Mouse (Mus musculus) heart, postnatal 0 days (tissue): Measurements from ENCODE around the gene Pbp2. TPM values are rescaled to one million over a fixed set of nuclear protein-coding genes. Genes with fewer than 3 reads are reported as not detected.

Source experiments
- ATAC-seq: fragments of 200-750 bp; cut with Nextera tagmentation; 2 replicates; pipeline ENCODE4 v1.8.0; 2017; ENCODE audit warnings: low read depth, moderate number of reproducible peaks, moderate library complexity; ENCODE audit not compliant: insufficient read depth
- DNase-seq: peaks from one replicate; pipeline ENCODE4 v3.0.0-alpha.2; 2016; ENCODE audit warnings: low spot score
- H3K27ac ChIP-seq: fragments of 300-500 bp; sonication (generic); 2 replicates; pipeline ENCODE4 v1.5.1; 2014; ENCODE audit warnings: low read depth, mild to moderate bottlenecking
- H3K27me3 ChIP-seq: fragments of 300-500 bp; sonication (generic); 2 replicates; pipeline ENCODE4 v1.6.1; 2014; ENCODE audit warnings: low read length, mixed read lengths; ENCODE audit not compliant: control insufficient read depth, insufficient read depth
- H3K36me3 ChIP-seq: fragments of 300-500 bp; sonication (generic); replicated peaks from 2 replicates; pipeline ENCODE4 v1.6.1; 2014; ENCODE audit warnings: low read length, mixed read lengths; ENCODE audit not compliant: control insufficient read depth, insufficient read depth
- H3K4me1 ChIP-seq: fragments of 300-500 bp; sonication (generic); 2 replicates; pipeline ENCODE4 v1.6.1; 2014; ENCODE audit warnings: antibody characterized with exemption; ENCODE audit not compliant: control insufficient read depth, insufficient read depth
- H3K4me2 ChIP-seq: fragments of 300-500 bp; sonication (generic); 2 replicates; pipeline ENCODE4 v1.6.1; 2014; ENCODE audit warnings: low read depth, mild to moderate bottlenecking, low read length, moderate library complexity
- H3K4me3 ChIP-seq: fragments of 300-500 bp; sonication (generic); 2 replicates; pipeline ENCODE4 v1.5.1; 2014; ENCODE audit warnings: low read depth, low read length
- H3K9ac ChIP-seq: fragments of 300-500 bp; sonication (generic); replicated peaks from 2 replicates; pipeline ENCODE4 v1.6.1; 2014; ENCODE audit warnings: low read depth, low read length, mixed read lengths
- H3K9me3 ChIP-seq: fragments of 300-500 bp; sonication (generic); replicated peaks from 2 replicates; pipeline ENCODE4 v1.6.1; 2016; ENCODE audit warnings: low read length; ENCODE audit not compliant: control insufficient read depth
- CTCF ChIP-seq: IDR thresholded peaks from 2 replicates; pipeline ENCODE4 v1.5.1; 2016; ENCODE audit warnings: antibody characterized with exemption, control low read depth, low read depth
- EP300 ChIP-seq: IDR thresholded peaks from 2 replicates; pipeline ENCODE4 v1.6.1; 2016; ENCODE audit warnings: antibody characterized with exemption, low read depth
- WGBS: fragments of 180-500 bp; shearing (Covaris S2); extraction: QIAGEN DNeasy Blood & Tissue Kit; methylation state at CpG from one replicate; pipeline ENCODE4 v1.1.7; 2014; 5-methylcytosine and 5-hydroxymethylcytosine counted together
- polyA plus RNA-seq: library from polyadenylated mRNA; unstranded; fragments of >200 nt; fragmentation: Nextera tagmentation; extraction: Ambion mirVana; gene quantifications from 2 replicates; pipeline ENCODE4 v1.2.1, GENCODE M21; 2015
- total RNA-seq: library from RNA; depleted of rRNA; stranded (reverse); fragments of >200 nt; gene quantifications from 2 replicates; pipeline ENCODE4 v1.2.3, GENCODE M21; 2014; ENCODE audit warnings: low replicate concordance

Pbp2 gene
- total and polyA plus RNA-seq, 2 experiments from 2014 or later = not detected

DNA sequence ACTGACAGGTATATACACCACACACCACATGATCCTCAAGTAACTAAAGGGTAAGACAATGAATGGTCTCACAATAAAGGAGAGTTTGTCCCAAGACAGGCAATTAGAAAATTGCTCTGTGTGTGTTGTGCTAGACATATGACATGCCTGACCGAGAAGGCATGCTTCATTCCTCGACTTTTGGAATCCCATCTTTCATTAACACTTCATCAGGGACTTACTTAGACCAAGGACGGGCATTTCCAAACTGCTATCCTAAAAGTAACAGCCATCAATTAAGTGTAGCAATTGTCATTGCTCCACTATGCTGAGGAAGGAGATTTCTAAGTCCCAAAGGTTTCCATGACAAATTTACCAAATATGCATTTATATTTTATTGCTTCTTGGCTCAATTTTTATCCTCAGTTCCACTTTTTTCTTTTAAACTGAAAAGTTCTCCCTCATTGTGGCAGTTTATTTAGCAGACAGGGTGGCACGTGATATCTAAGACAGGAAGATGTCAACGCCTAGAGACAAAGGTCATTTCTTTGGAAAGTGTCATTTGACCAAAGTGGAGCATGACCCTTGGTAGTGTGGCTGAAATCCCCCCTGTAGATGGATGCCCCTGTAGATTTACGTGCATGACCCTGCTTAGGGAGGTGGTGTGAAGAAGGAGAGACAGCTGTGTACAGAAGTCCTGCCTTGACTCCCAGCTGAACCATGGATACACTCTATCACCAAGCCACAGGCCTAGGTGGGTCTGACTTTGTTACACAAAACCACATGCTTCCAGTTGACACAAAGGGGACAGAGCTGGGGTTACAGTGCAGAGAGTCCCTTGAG lies 33.5 kb downstream of the Pbp2 start:
- no peak overlapping the region for H3K4me2 ChIP-seq
- H3K4me1 ChIP-seq = no peaks in the 10 kb centered on the region
- TF ChIP-seq CTCF (no peak), EP300 (no peak)
- no peaks in the 10 kb centered on the region for H3K27me3 ChIP-seq
- H3K4me3 ChIP-seq = no peak overlapping the region
- H3K9me3 ChIP-seq = no peaks in the 10 kb centered on the region
- ATAC-seq (no peak), DNase-seq (no peak)
- WGBS = 54% methylated on average over 6 of the region's 6 CpGs
- H3K27ac ChIP-seq = no peak overlapping the region
- no peak overlapping the region for H3K9ac ChIP-seq
- H3K36me3 ChIP-seq = no peaks in the 10 kb centered on the region

DNA sequence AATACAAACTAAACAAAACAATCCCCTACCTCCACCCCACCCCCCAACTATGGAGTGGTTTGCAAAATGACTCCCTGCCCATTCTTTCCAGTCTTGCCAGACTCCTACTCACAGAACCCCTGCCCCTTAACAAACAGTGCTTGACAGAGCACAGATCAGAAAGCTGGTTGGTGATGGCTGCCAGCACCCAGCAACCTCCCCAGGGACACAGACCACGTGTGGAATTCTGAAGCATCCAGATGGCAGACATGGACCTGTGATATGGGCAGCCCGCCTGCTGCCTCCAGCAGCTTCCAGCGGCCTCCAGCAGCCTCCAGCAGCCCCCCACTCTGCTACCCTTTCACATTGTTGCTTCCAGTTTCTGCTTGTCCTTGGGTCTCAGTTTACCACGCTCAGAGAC lies 35.0 kb downstream of the Pbp2 start:
- H3K4me2 ChIP-seq = no peak overlapping the region
- no peak overlapping the region for H3K27ac ChIP-seq
- H3K9ac ChIP-seq = no peak overlapping the region
- no peak for DNase-seq
- no peak for TF ChIP-seq EP300
- no peak for TF ChIP-seq CTCF
- no peaks in the 10 kb centered on the region for H3K36me3 ChIP-seq
- no peak for ATAC-seq
- H3K9me3 ChIP-seq = no peaks in the 10 kb centered on the region
- WGBS = 49% methylated on average over 4 of the region's 4 CpGs
- H3K4me3 ChIP-seq = no peak overlapping the region
- H3K4me1 ChIP-seq = no peaks in the 10 kb centered on the region
- no peaks in the 10 kb centered on the region for H3K27me3 ChIP-seq

DNA sequence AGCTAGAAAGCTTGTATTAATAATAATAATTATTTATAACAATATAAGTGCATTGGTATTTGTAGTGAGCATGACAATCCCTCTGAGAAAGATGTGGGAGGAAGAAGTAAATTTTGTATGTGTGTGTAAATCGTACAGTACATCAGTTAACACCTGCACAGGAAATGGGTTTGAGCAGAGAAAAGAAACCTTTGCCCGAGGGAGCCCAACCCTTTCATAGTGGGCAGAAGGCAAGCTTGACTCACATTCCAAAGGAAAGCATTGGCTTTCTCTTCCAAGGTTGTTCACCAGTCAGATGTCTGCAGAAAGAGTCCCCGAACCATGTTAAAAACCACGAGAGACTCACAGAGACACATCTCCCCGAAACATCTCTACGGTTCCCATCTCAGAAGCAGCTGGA lies 37.1 kb downstream of the Pbp2 start:
- Histone ChIP-seq H3K27ac (no peak overlapping the region), H3K27me3 (no peaks in the 10 kb centered on the region), H3K4me1 (no peaks in the 10 kb centered on the region), H3K9ac (no peak overlapping the region), H3K36me3 (no peaks in the 10 kb centered on the region), H3K4me3 (no peak overlapping the region), H3K9me3 (no peaks in the 10 kb centered on the region), H3K4me2 (no peak overlapping the region)
- DNase-seq (no peak), ATAC-seq (no peak)
- TF ChIP-seq EP300 (no peak), CTCF (no peak)
- WGBS = 80% methylated on average over 6 of the region's 6 CpGs

DNA sequence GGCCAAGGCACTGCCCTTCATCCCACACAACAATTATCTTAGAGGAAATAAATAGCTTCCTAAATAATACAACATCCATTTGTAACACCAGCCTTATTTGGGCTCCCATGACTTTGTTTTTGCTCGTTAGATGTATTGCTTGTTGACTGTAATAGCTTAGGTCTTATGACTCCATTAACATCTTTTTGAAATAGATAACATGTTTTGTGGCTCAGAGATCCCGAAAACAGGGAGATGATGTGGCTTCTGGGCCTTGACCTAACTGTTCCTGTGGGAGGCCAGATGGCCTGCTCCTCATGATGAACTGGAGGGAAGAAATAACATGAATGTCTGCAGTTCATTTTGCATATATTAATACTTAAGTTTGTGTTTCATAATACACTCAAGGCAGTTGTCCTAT lies 38.4 kb downstream of the Pbp2 start:
- H3K4me2 ChIP-seq = no peak overlapping the region
- no peak overlapping the region for H3K9ac ChIP-seq
- ATAC-seq (no peak), DNase-seq (no peak)
- no peak for TF ChIP-seq EP300
- no peak for TF ChIP-seq CTCF
- no peaks in the 10 kb centered on the region for H3K9me3 ChIP-seq
- no peaks in the 10 kb centered on the region for H3K36me3 ChIP-seq
- no peaks in the 10 kb centered on the region for H3K27me3 ChIP-seq
- no peak overlapping the region for H3K4me3 ChIP-seq
- WGBS = 61% methylated on average over 2 of the region's 2 CpGs
- no peaks in the 10 kb centered on the region for H3K4me1 ChIP-seq
- no peak overlapping the region for H3K27ac ChIP-seq

DNA sequence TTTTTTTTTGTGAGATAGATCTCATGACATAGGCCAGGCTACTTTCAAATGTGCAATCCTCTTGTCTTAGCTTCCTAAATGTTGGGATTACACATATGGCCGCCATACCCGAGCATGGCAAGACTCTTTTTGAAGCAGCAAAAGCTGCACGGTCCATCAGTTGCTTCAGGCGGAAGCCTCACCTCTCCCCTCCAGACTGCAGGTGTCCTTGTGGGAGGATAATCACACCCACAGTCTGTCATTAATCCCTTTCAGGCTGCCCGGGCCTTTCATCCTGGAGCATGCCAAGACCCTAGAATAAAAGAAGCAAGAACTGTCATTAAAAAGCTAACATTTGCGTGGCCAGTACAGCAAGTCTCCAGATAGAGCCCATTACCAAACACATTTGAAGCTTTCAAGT lies 40.6 kb downstream of the Pbp2 start:
- no peak for TF ChIP-seq CTCF
- no peak for TF ChIP-seq EP300
- H3K4me1 ChIP-seq = no peaks in the 10 kb centered on the region
- WGBS = 77% methylated on average over 6 of the region's 6 CpGs
- H3K27ac ChIP-seq = no peak overlapping the region
- H3K4me3 ChIP-seq = no peak overlapping the region
- DNase-seq (no peak), ATAC-seq (no peak)
- H3K4me2 ChIP-seq = no peak overlapping the region
- no peak overlapping the region for H3K9ac ChIP-seq
- no peaks in the 10 kb centered on the region for H3K36me3 ChIP-seq
- H3K9me3 ChIP-seq = no peaks in the 10 kb centered on the region
- no peaks in the 10 kb centered on the region for H3K27me3 ChIP-seq

DNA sequence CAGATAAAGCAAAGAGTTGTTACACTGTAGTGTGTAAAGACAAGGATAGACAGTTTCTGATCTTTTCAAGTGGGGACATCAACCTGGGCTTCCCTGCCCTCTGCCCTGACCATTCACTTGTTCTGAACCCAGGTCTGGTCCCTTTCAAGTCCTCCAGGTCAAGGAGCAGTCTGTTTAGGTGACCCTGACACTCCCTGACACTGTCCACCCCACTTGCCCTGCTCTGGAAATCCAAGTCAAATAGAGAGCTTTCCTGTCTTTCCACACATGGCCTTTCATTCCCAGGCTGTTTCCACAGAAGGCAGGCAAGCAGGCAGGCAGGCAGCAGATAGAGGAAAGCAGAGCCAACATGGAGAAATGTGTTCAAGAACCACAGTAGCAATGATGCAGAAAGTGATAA lies 41.8 kb downstream of the Pbp2 start:
- no peak for ATAC-seq
- no peaks in the 10 kb centered on the region for H3K27me3 ChIP-seq
- no peak for DNase-seq
- H3K36me3 ChIP-seq = no peaks in the 10 kb centered on the region
- H3K4me1 ChIP-seq = no peaks in the 10 kb centered on the region
- TF ChIP-seq CTCF (no peak), EP300 (no peak)
- H3K27ac ChIP-seq = no peak overlapping the region
- no peak overlapping the region for H3K4me3 ChIP-seq
- H3K9me3 ChIP-seq = 0 out of 2 replicates have a peak, but pooled peaks cover 3% of the 10 kb centered on the region
- no peak overlapping the region for H3K4me2 ChIP-seq
- no peak overlapping the region for H3K9ac ChIP-seq
